Mouse (Mus musculus) forebrain, postnatal 0 days (tissue): ENCODE results near the gene Ide. TPM values are rescaled to one million over a fixed set of nuclear protein-coding genes. Genes with fewer than 3 reads are reported as not detected.

Experiments used
- ATAC-seq: fragments of 200-750 bp; cut with Nextera tagmentation; 2 replicates; pipeline ENCODE4 v1.8.0; 2017; ENCODE audit warnings: mild to moderate bottlenecking, moderate library complexity
- DNase-seq: peaks from one replicate; pipeline ENCODE4 v3.0.0-alpha.2; 2015
- H3K27ac ChIP-seq: fragments of 300-500 bp; sonication (generic); 2 replicates; pipeline ENCODE4 v1.5.1; 2014; ENCODE audit warnings: low read depth, mild to moderate bottlenecking, antibody characterized with exemption, low read length, moderate library complexity, mixed read lengths
- H3K27me3 ChIP-seq: fragments of 300-500 bp; sonication (generic); 2 replicates; pipeline ENCODE4 v1.6.1; 2014; ENCODE audit warnings: mild to moderate bottlenecking, low read length, mixed read lengths; ENCODE audit not compliant: insufficient read depth
- H3K36me3 ChIP-seq: fragments of 300-500 bp; sonication (generic); 2 replicates; pipeline ENCODE4 v1.6.1; 2014; ENCODE audit warnings: mild to moderate bottlenecking, moderate library complexity; ENCODE audit not compliant: insufficient read depth
- H3K4me1 ChIP-seq: fragments of 300-500 bp; sonication (generic); 2 replicates; pipeline ENCODE4 v1.6.1; 2014; ENCODE audit warnings: antibody characterized with exemption; ENCODE audit not compliant: insufficient read depth
- H3K4me2 ChIP-seq: fragments of 300-500 bp; sonication (generic); 2 replicates; pipeline ENCODE4 v1.6.1; 2014; ENCODE audit warnings: low read depth, mild to moderate bottlenecking, moderate library complexity
- H3K4me3 ChIP-seq: fragments of 300-500 bp; sonication (generic); 2 replicates; pipeline ENCODE4 v1.5.1; 2014; ENCODE audit warnings: low read depth, low read length, mixed read lengths
- H3K9ac ChIP-seq: fragments of 300-500 bp; sonication (generic); 2 replicates; pipeline ENCODE4 v1.6.1; 2014; ENCODE audit warnings: mild to moderate bottlenecking
- H3K9me3 ChIP-seq: fragments of 300-500 bp; sonication (generic); 2 replicates; pipeline ENCODE4 v1.6.1; 2016; ENCODE audit warnings: low read length
- CTCF ChIP-seq: sonication (generic); IDR thresholded peaks from 2 replicates; pipeline ENCODE4 v1.5.1; 2016; ENCODE audit warnings: antibody characterized with exemption, control low read depth, low read depth
- WGBS: fragments of 180-500 bp; shearing (Covaris S2); extraction: QIAGEN DNeasy Blood & Tissue Kit; methylation state at CpG from one replicate; pipeline ENCODE4 v1.1.7; 2014; 5-methylcytosine and 5-hydroxymethylcytosine counted together
- polyA plus RNA-seq: library from polyadenylated mRNA; unstranded; fragments of >200 nt; fragmentation: Nextera tagmentation; extraction: Ambion mirVana; gene quantifications from 2 replicates; pipeline ENCODE4 v1.2.1, GENCODE M21; 2015
- total RNA-seq: library from RNA; depleted of rRNA; stranded (reverse); fragments of >200 nt; gene quantifications from 2 replicates; pipeline ENCODE4 v1.2.3, GENCODE M21; 2014

Gene Ide
- total and polyA plus RNA-seq, 2 experiments from 2014 or later, result 25.7 to 31.1 TPM

GRCm38 (mm10) chr19:37374941-37375754, 37.5 kb upstream of the Ide start:
- peak overlapping the region; percentile 72 for H3K9ac ChIP-seq
- H3K36me3 ChIP-seq, result no peaks in the 10 kb centered on the region
- 0 out of 2 replicates have a peak, but pooled peaks cover 3% of the 10 kb centered on the region for H3K4me1 ChIP-seq
- WGBS, result 21% methylated on average over 7 of the region's 7 CpGs
- TF ChIP-seq CTCF, result no peak
- peak overlapping the region; percentile 70 for H3K4me2 ChIP-seq
- peak overlapping the region; percentile 60 for H3K4me3 ChIP-seq
- no peaks in the 10 kb centered on the region for H3K27me3 ChIP-seq
- H3K27ac ChIP-seq, result peak overlapping the region; percentile 90
- ATAC-seq (no peak), DNase-seq (no peak)
- H3K9me3 ChIP-seq, result no peaks in the 10 kb centered on the region

- Histone ChIP-seq H3K4me3 (no peak overlapping the region), H3K4me2 (no peak overlapping the region), H3K9me3 (no peaks in the 10 kb centered on the region), H3K27me3 (no peaks in the 10 kb centered on the region), H3K4me1 (no peaks in the 10 kb centered on the region), H3K27ac (no peak overlapping the region), H3K36me3 (no peaks in the 10 kb centered on the region), H3K9ac (no peak overlapping the region)
- DNase-seq, result no peak
- 85% methylated on average over 5 of the region's 5 CpGs for WGBS
- no peak for ATAC-seq
- no peak for TF ChIP-seq CTCF
These were observed 32.7 kb upstream of the Ide start for GRCm38 (mm10) chr19:37370356-37370755.

GRCm38 (mm10) chr19:37369921-37370320, 32.3 kb upstream of the Ide start:
- ATAC-seq, result no peak
- H3K4me1 ChIP-seq, result no peaks in the 10 kb centered on the region
- no peak overlapping the region for H3K4me2 ChIP-seq
- H3K27me3 ChIP-seq, result no peaks in the 10 kb centered on the region
- no peak for DNase-seq
- no peaks in the 10 kb centered on the region for H3K9me3 ChIP-seq
- H3K4me3 ChIP-seq, result no peak overlapping the region
- H3K27ac ChIP-seq, result no peak overlapping the region
- no peak for TF ChIP-seq CTCF
- H3K36me3 ChIP-seq, result no peaks in the 10 kb centered on the region
- no peak overlapping the region for H3K9ac ChIP-seq
- 89% methylated on average over 4 of the region's 4 CpGs for WGBS

GRCm38 (mm10) chr19:37368990-37369389, 31.3 kb upstream of the Ide start:
- no peak for TF ChIP-seq CTCF
- Histone ChIP-seq H3K27ac (no peak overlapping the region), H3K4me2 (no peak overlapping the region), H3K36me3 (no peaks in the 10 kb centered on the region), H3K9ac (no peak overlapping the region), H3K4me1 (no peaks in the 10 kb centered on the region), H3K4me3 (no peak overlapping the region), H3K27me3 (no peaks in the 10 kb centered on the region), H3K9me3 (no peaks in the 10 kb centered on the region)
- ATAC-seq (no peak), DNase-seq (no peak)
- 33% methylated on average over 1 of the region's 1 CpGs for WGBS

- no peak overlapping the region for H3K27ac ChIP-seq
- DNase-seq (peak; percentile 51), ATAC-seq (no peak; the same call in 1 of the 2 replicates)
- H3K4me2 ChIP-seq, result no peak overlapping the region
- no peak overlapping the region for H3K9ac ChIP-seq
- 41% methylated on average over 11 of the region's 11 CpGs for WGBS
- no peaks in the 10 kb centered on the region for H3K36me3 ChIP-seq
- no peaks in the 10 kb centered on the region for H3K9me3 ChIP-seq
- H3K4me3 ChIP-seq, result no peak overlapping the region
- H3K4me1 ChIP-seq, result no peaks in the 10 kb centered on the region
- no peak for TF ChIP-seq CTCF
- H3K27me3 ChIP-seq, result no peaks in the 10 kb centered on the region
These were observed 25.7 kb upstream of the Ide start for GRCm38 (mm10) chr19:37363128-37363939.

GRCm38 (mm10) chr19:37362545-37362944, 24.9 kb upstream of the Ide start:
- peak; percentile 26 for DNase-seq
- peak; percentile 78; the same call in 1 of the 2 replicates for ATAC-seq

GRCm38 (mm10) chr19:37360044-37360443, 22.4 kb upstream of the Ide start:
- H3K27ac ChIP-seq, result no peak overlapping the region
- no peaks in the 10 kb centered on the region for H3K36me3 ChIP-seq
- no peak overlapping the region for H3K9ac ChIP-seq
- no peak for DNase-seq
- H3K9me3 ChIP-seq, result no peaks in the 10 kb centered on the region
- H3K4me2 ChIP-seq, result no peak overlapping the region
- WGBS, result 85% methylated on average over 5 of the region's 5 CpGs
- no peaks in the 10 kb centered on the region for H3K4me1 ChIP-seq
- H3K4me3 ChIP-seq, result no peak overlapping the region
- no peak for TF ChIP-seq CTCF
- no peaks in the 10 kb centered on the region for H3K27me3 ChIP-seq
- no peak for ATAC-seq

More at GRCm38 (mm10) chr19:37362545-37362944, 24.9 kb upstream of the Ide start:
- no peaks in the 10 kb centered on the region for H3K9me3 ChIP-seq
- H3K27ac ChIP-seq, result no peak overlapping the region
- H3K4me1 ChIP-seq, result no peaks in the 10 kb centered on the region
- H3K27me3 ChIP-seq, result no peaks in the 10 kb centered on the region
- H3K4me3 ChIP-seq, result no peak overlapping the region
- H3K36me3 ChIP-seq, result no peaks in the 10 kb centered on the region
- H3K4me2 ChIP-seq, result no peak overlapping the region
- no peak overlapping the region for H3K9ac ChIP-seq
- WGBS, result 37% methylated on average over 5 of the region's 5 CpGs
- no peak for TF ChIP-seq CTCF
